Mouse (Mus musculus) skeletal muscle tissue, adult 2 months (tissue): ENCODE measurements around the gene Ndufs4.
A peak's percentile ranks its signal among the peaks of the same experiment; 100 is the strongest.

Source experiments
- DNase-seq: peaks from one replicate; pipeline ENCODE4 v3.0.0-alpha.2; 2012; ENCODE audit warnings: low read depth, low spot score

The Ndufs4 gene

GRCm38 (mm10) chr13:114388211-114388965, at the start of gene Ndufs4:
Ndufs4 (minus strand) TSS chr13:114388258.
- DNase-seq = no peak

GRCm38 (mm10) chr13:114432491-114432890, 44.4 kb upstream of the Ndufs4 start:
- no peak for DNase-seq

- DNase-seq = no peak
Measured at GRCm38 (mm10) chr13:114425230-114425629, 37.2 kb upstream of the Ndufs4 start.

- no peak for DNase-seq
Measured at GRCm38 (mm10) chr13:114420235-114420634, 32.2 kb upstream of the Ndufs4 start.

GRCm38 (mm10) chr13:114419364-114419763, 31.3 kb upstream of the Ndufs4 start:
- no peak for DNase-seq

GRCm38 (mm10) chr13:114412326-114412725, 24.3 kb upstream of the Ndufs4 start:
- peak; percentile 27 for DNase-seq

- DNase-seq = no peak
Measured at GRCm38 (mm10) chr13:114406866-114407265, 18.8 kb upstream of the Ndufs4 start.

GRCm38 (mm10) chr13:114406424-114406823, 18.4 kb upstream of the Ndufs4 start:
- no peak for DNase-seq

- DNase-seq = peak; percentile 64
Measured at GRCm38 (mm10) chr13:114405100-114405715, 17.1 kb upstream of the Ndufs4 start.

- no peak for DNase-seq
Measured at GRCm38 (mm10) chr13:114398906-114399305, 10.8 kb upstream of the Ndufs4 start.

- no peak for DNase-seq
Measured at GRCm38 (mm10) chr13:114397281-114397680, 9.2 kb upstream of the Ndufs4 start.

- DNase-seq = no peak
Measured at GRCm38 (mm10) chr13:114396863-114397262, 8.8 kb upstream of the Ndufs4 start.

- DNase-seq = no peak
Measured at GRCm38 (mm10) chr13:114394784-114395183, 6.7 kb upstream of the Ndufs4 start.

GRCm38 (mm10) chr13:114392501-114392900, 4.4 kb upstream of the Ndufs4 start:
- no peak for DNase-seq

GRCm38 (mm10) chr13:114387521-114388171, 412 bp downstream of the Ndufs4 start:
- DNase-seq = peak; percentile 84

- no peak for DNase-seq
Measured at GRCm38 (mm10) chr13:114387074-114387487, 977 bp downstream of the Ndufs4 start.

- no peak for DNase-seq
Measured at GRCm38 (mm10) chr13:114376511-114376910, 11.5 kb downstream of the Ndufs4 start.

GRCm38 (mm10) chr13:114362086-114362485, 26.0 kb downstream of the Ndufs4 start:
- DNase-seq = peak; percentile 12

GRCm38 (mm10) chr13:114351321-114351946, 36.6 kb downstream of the Ndufs4 start:
- no peak for DNase-seq

- no peak for DNase-seq
Measured at GRCm38 (mm10) chr13:114344979-114345712, 42.9 kb downstream of the Ndufs4 start.

- no peak for DNase-seq
Measured at GRCm38 (mm10) chr13:114344220-114344973, 43.7 kb downstream of the Ndufs4 start.
